Mouse (Mus musculus): ENCODE measurements around the gene Abraxas2. TPM values are rescaled to one million over a fixed set of nuclear protein-coding genes. Genes with fewer than 3 reads are reported as not detected.

Gene Abraxas2
- 17.0 and 18.4 TPM in 2 replicates for polyA plus RNA-seq (2015; fragmentation: Nextera tagmentation; extraction: Ambion mirVana)

DNA sequence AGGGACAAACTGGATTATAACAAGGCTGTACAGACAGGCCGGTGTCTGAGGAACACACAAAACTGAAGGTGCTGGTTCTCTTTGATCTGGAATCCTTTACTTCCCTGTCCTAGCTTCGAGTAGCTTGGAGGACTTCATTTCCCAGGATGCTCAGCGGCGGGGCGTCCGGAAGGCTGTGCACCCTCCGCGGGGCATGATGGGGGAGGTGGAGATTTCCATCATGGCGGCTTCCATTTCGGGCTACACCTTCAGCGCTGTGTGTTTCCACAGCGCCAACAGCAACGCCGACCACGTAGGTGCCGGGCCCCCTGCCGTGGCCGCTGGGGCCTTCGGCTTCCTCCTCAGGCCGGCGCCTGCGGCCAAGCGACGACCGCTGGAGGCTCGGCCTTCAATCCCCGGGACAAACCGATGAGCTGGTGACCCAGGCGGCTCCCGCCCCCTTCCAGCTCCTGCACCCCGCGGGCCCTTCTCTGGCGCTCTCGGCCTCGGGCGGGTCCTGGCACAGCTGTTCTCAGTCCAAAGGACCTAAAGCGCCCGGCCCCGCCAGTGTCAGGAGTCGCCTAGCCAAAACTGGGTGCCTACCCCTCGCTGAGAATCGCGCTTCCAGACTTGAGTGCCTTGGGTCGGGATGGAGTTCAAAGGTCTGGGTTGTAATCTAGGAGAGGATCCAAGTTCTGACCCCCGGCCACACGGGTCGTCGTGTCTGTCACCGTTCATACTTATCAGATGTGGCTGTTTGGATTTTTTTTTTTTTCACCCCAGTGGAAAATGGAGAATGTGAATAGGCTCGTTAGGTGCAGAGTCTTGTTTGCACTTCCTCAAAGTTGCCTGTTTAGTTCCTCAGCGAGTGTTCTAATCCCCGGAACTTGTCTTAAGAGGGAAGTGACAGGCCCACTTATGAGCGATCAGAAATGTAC is at the start of gene Abraxas2:
Gene Abraxas2, plus strand, starts transcription at position 184 of the 917 bp plus-strand sequence.
- H3K4me1 ChIP-seq (replicated peaks) = peaks cover 35% of the 10 kb centered on the region
- under 1% methylated on average over 53 of the region's 53 CpGs for WGBS (ENCODE audit: insufficient replicate concordance)
- DNase-seq (peak; percentile 87), ATAC-seq (ENCODE audit: low read depth) (peak; percentile 95)
- H3K9ac ChIP-seq = peak within 1 kb of the TSS; percentile 87
- peak within 1 kb of the TSS; percentile 83 for H3K4me2 ChIP-seq
- peak within 1 kb of the TSS; percentile 90 for H3K4me3 ChIP-seq (replicated peaks)
- H3K27me3 ChIP-seq = no peaks in the 10 kb centered on the region
- peak within 1 kb of the TSS; percentile 89 for H3K27ac ChIP-seq
- H3K36me3 ChIP-seq = no peaks in the 10 kb centered on the region
- H3K9me3 ChIP-seq (replicated peaks) = no peaks in the 10 kb centered on the region

DNA sequence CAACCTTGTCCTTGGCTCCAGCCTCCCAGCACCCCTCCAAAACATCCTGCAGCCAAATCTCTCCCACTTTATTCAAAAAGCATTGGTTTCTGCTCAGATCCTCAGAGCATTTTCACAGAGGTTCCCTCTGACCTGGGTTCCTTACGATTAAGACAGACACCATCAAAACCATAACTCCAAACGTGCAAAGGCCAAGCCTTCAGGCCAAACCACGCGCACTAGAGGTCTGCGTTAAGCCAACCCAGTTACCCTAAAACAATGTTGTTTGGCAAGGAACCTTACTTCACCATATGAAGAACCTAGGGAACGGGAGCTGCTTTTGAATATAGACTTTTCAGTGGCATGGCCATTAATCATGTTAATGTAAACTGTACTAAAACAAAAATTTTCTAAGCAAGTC is 49.3 kb upstream of the Abraxas2 start:
- WGBS (ENCODE audit: insufficient replicate concordance) = 59% methylated on average over 6 of the region's 6 CpGs
- H3K27me3 ChIP-seq = peaks cover 14% of the 10 kb centered on the region
- H3K27ac ChIP-seq = peak overlapping the region; percentile 81
- H3K36me3 ChIP-seq = no peaks in the 10 kb centered on the region
- peaks cover 93% of the 10 kb centered on the region for H3K4me1 ChIP-seq (replicated peaks)
- H3K4me2 ChIP-seq = peak overlapping the region; percentile 51
- peak overlapping the region; percentile 58; the same call in 1 of the 2 replicates for H3K9ac ChIP-seq
- ATAC-seq (ENCODE audit: low read depth) (no peak), DNase-seq (no peak)
- H3K9me3 ChIP-seq (replicated peaks) = no peaks in the 10 kb centered on the region
- no peak overlapping the region for H3K4me3 ChIP-seq (replicated peaks)

DNA sequence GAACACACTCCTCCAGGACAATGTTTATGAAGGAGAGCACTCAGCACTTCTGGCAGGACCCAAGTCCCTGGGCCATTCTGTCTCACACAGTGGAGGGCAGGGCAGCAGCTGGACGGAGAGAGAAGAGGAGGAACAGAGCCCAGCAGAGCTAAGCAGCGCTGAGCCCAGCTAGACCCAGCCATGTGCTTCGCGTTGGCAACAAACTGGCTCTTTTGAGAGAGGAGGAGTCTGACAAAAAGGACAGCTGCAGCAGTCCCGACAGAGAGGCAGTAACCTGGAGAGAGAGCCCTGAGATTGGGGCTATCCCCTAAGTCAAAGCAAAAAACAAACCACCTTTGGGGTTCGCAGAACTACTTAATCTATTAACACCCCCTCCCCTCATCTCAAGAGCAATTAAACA is 48.7 kb upstream of the Abraxas2 start:
- peak overlapping the region; percentile 44; the same call in 1 of the 2 replicates for H3K9ac ChIP-seq
- 43% methylated on average over 6 of the region's 6 CpGs for WGBS (ENCODE audit: insufficient replicate concordance)
- peaks cover 86% of the 10 kb centered on the region for H3K4me1 ChIP-seq (replicated peaks)
- DNase-seq = no peak
- H3K36me3 ChIP-seq = no peaks in the 10 kb centered on the region
- no peak overlapping the region for H3K4me3 ChIP-seq (replicated peaks)
- no peak for ATAC-seq (ENCODE audit: low read depth)
- peaks cover 14% of the 10 kb centered on the region for H3K27me3 ChIP-seq
- H3K27ac ChIP-seq = peak overlapping the region; percentile 70
- H3K9me3 ChIP-seq (replicated peaks) = no peaks in the 10 kb centered on the region
- no peak overlapping the region for H3K4me2 ChIP-seq

DNA sequence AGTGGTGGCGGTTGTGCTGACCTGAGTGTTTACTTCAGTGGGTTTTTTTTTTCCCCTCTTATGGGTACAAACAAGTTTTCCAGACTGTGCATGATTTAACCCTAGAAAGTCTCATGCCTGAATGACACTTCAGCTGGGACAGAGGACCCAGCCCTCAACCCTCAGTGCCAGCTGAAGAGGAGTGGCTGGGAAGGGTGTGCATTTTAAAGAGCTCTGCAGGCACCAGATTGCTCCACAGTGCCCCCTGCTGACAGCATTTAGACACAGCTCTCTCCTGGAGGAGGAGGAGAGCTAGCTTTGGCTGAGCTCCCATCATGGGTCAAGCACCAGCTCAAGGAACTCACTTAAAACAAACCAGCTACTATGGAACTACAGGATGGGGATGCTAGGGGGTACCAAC is 48.1 kb upstream of the Abraxas2 start:
- Histone ChIP-seq H3K36me3 (no peaks in the 10 kb centered on the region), H3K4me2 (peak overlapping the region; percentile 98), H3K27ac (peak overlapping the region; percentile 70; the same call in 1 of the 2 replicates), H3K4me3 (replicated peaks) (peak overlapping the region; percentile 76), H3K9ac (peak overlapping the region; percentile 82; the same call in 1 of the 2 replicates), H3K27me3 (peaks cover 14% of the 10 kb centered on the region), H3K9me3 (replicated peaks) (no peaks in the 10 kb centered on the region), H3K4me1 (replicated peaks) (peaks cover 81% of the 10 kb centered on the region)
- peak; percentile 75 for ATAC-seq (ENCODE audit: low read depth)
- 81% methylated on average over 1 of the region's 1 CpGs for WGBS (ENCODE audit: insufficient replicate concordance)
- DNase-seq = peak; percentile 79

DNA sequence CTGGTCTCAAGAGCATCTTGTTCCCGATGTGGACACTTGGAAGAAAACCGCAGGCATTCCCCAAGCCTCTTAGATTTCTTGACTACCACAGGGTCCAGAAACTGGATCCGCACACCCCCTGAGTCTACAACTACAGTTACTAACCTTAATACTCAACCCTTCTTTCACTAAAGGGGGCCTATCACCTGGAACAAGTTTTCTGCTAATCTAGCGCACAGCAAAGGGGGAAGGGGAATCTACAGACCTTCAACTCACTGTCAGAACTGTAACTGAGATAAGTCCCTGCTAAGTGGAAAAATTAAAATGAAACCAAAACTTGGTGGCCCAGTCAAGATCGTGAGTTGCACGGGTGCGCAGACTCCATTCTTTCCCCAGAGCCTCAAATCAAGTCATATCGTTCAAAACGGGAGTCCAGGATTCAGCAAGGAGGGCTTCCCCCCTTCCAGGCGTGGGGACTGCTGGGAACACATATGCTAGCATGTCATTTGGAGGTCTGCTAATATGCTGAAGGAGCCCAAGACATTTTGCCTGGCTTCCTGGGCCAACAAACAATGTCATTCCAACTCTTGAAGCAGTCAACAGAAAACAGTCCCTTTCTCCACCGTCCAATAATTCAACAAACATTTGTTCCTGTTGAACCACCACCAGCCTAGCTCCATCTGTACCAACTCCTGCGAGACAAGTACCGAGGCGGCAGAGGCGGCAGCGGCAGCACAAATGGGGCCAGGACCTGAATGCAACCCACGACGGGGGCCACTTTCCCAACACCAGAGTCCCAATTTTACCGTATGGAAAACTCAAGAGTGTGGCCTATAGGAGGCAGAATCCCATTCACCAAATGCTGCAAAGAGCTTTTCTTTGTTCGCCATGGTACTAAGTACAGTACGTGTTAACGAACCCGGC is 47.1 kb upstream of the Abraxas2 start:
- peak; percentile 21; the same call in 1 of the 2 replicates for ATAC-seq (ENCODE audit: low read depth)
- H3K4me1 ChIP-seq (replicated peaks) = peaks cover 70% of the 10 kb centered on the region
- H3K36me3 ChIP-seq = no peaks in the 10 kb centered on the region

DNA sequence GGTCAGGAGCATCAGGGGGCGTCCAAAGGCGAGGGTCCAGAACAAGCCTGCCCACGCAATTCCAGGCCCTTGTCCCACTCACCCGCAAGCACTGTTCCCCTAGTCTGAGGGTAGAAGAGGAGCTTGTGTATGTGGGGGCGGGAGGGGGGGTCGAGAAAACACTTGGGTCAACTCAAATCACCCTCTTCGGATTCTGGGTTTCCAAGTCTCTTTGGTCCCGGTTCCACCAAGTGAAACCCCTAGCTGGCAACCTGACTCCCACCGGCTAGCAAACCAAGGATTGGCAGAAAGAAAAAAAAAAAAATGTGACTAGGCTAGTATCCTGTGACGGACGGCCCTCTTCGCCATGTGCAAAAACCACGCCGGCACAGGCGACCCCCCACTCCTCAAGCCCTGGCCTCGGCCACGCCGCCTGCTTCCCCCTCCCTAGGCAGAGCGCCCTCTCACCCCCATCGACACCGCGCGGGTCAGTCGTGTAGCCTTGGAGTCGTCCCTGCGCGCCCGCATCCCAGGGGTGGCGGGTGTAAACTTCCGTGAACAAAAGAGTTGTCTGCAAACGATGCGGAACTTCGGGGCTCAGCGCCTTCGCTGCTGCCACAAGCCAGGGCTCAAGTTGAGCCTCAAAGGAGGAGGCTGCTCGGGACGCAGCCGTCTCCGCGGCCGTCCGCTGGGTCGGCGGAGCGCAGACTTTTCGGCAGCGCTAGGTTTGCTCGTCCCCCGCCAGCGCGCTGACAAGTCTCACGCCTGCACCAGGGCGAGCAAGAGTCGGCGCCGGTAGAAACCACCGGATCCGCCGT is 46.2 kb upstream of the Abraxas2 start:
- ATAC-seq (ENCODE audit: low read depth) (peak; percentile 39), DNase-seq (peak; percentile 42)
- peak overlapping the region; percentile 82 for H3K27ac ChIP-seq
- peaks cover 62% of the 10 kb centered on the region for H3K4me1 ChIP-seq (replicated peaks)
- H3K36me3 ChIP-seq = no peaks in the 10 kb centered on the region
- peak overlapping the region; percentile 76 for H3K4me3 ChIP-seq (replicated peaks)
- peak overlapping the region; percentile 98 for H3K4me2 ChIP-seq
- under 1% methylated on average over 59 of the region's 59 CpGs for WGBS (ENCODE audit: insufficient replicate concordance)
- no peaks in the 10 kb centered on the region for H3K9me3 ChIP-seq (replicated peaks)
- peak overlapping the region; percentile 82 for H3K9ac ChIP-seq
- peaks cover 14% of the 10 kb centered on the region for H3K27me3 ChIP-seq

More for the DNA sequence above, 47.1 kb upstream of the Abraxas2 start:
- H3K9ac ChIP-seq = peak overlapping the region; percentile 82
- H3K27ac ChIP-seq = peak overlapping the region; percentile 82
- H3K4me2 ChIP-seq = peak overlapping the region; percentile 98
- 4% methylated on average over 23 of the region's 23 CpGs for WGBS (ENCODE audit: insufficient replicate concordance)
- H3K9me3 ChIP-seq (replicated peaks) = no peaks in the 10 kb centered on the region
- peaks cover 14% of the 10 kb centered on the region for H3K27me3 ChIP-seq
- peak overlapping the region; percentile 76 for H3K4me3 ChIP-seq (replicated peaks)
- DNase-seq = no peak

DNA sequence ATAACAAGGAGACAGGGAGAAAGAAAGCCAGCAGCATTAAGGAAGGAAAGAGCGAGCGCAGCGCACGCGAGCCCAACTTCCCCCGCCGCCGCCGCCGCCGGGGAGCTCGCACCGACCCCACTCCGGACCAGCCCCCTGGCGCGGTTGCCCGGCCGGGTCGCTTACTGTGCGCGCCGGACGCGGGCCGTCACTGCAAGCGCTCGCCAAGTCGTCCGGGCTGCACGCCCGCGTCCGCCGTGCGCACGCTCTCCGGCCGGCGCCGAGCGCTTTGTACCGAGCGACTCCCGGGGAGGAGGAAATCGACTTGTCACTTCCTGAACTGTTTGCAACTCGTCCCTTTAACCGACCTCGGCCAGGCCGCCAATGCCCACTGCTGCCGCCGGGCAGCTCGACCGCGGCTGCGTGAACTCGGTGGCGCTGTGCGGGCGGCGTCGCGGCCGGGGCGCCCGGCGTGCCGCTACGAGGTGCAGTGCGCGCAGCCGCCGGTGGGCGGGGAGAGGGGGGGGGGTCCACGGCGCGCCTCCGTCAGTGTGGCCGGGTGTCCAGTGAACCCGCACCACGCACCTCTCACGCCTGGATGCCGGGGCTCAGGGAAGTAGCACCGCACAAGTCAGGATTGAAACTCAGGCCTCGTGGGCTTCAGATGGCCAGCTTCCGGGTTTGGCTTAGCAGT is 45.5 kb upstream of the Abraxas2 start, which contains the start of gene Fam53b:
Gene Fam53b, minus strand, starts transcription at position 471 of the 673 bp plus-strand sequence.
- H3K4me2 ChIP-seq = peak within 1 kb of the TSS; percentile 98
- peaks cover 54% of the 10 kb centered on the region for H3K4me1 ChIP-seq (replicated peaks)
- no peaks in the 10 kb centered on the region for H3K36me3 ChIP-seq
- WGBS (ENCODE audit: insufficient replicate concordance) = under 1% methylated on average over 85 of the region's 85 CpGs
- peak; percentile 50 for ATAC-seq (ENCODE audit: low read depth)
- H3K9me3 ChIP-seq (replicated peaks) = no peaks in the 10 kb centered on the region
- peak within 1 kb of the TSS; percentile 82 for H3K9ac ChIP-seq
- H3K27ac ChIP-seq = peak within 1 kb of the TSS; percentile 82
- H3K4me3 ChIP-seq (replicated peaks) = peak within 1 kb of the TSS; percentile 76
- peaks cover 14% of the 10 kb centered on the region for H3K27me3 ChIP-seq
- DNase-seq = no peak

DNA sequence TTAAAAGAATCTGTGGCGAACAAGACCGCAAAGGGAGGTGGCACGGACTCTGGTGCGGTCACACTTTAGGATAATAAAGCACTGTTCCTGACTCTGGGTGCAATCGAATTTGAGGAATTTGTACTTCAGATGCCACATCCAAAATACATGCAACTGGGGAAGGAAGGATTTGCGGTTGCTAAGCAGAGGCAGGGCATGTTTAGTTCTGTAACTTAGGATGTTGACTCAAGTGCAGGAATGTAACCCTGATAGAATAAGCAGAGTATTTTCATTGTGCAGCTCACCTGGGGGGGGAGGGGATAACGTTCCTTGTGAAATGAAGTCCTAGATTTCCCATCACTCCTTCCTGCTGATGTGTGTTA is 45.0 kb upstream of the Abraxas2 start:
- DNase-seq (no peak), ATAC-seq (ENCODE audit: low read depth) (no peak)
- H3K27ac ChIP-seq = no peak overlapping the region
- H3K4me3 ChIP-seq (replicated peaks) = peak overlapping the region; percentile 76
- no peaks in the 10 kb centered on the region for H3K36me3 ChIP-seq
- peak overlapping the region; percentile 98 for H3K4me2 ChIP-seq
- peaks cover 14% of the 10 kb centered on the region for H3K27me3 ChIP-seq
- peak overlapping the region; percentile 82 for H3K9ac ChIP-seq
- no peaks in the 10 kb centered on the region for H3K9me3 ChIP-seq (replicated peaks)
- peaks cover 49% of the 10 kb centered on the region for H3K4me1 ChIP-seq (replicated peaks)
- 3% methylated on average over 7 of the region's 7 CpGs for WGBS (ENCODE audit: insufficient replicate concordance)

DNA sequence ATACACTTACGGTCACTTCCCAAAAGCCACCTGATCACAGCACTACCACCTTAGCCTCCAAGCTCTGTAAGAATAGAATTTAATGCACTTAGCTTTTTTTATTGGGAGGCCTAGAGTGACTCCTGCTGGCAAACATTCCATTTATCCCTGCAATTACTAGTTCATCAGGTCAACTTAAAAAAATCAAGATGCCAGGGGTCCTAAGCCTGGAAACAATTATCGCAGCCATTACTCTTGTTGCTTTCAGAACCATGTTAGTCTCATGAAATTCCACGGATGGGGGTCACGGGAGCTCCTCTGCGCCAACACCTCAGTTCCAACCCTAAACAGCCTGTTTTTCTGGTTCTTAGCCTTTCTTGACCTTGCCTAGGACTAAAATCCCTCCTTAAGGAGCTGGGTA is 43.9 kb upstream of the Abraxas2 start:
- Histone ChIP-seq H3K4me1 (replicated peaks) (peaks cover 39% of the 10 kb centered on the region), H3K9ac (no peak overlapping the region), H3K4me2 (no peak overlapping the region), H3K4me3 (replicated peaks) (no peak overlapping the region), H3K27me3 (peaks cover 14% of the 10 kb centered on the region), H3K36me3 (no peaks in the 10 kb centered on the region), H3K27ac (no peak overlapping the region), H3K9me3 (replicated peaks) (no peaks in the 10 kb centered on the region)
- WGBS (ENCODE audit: insufficient replicate concordance) = 83% methylated on average over 5 of the region's 5 CpGs
- DNase-seq (no peak), ATAC-seq (ENCODE audit: low read depth) (no peak)

DNA sequence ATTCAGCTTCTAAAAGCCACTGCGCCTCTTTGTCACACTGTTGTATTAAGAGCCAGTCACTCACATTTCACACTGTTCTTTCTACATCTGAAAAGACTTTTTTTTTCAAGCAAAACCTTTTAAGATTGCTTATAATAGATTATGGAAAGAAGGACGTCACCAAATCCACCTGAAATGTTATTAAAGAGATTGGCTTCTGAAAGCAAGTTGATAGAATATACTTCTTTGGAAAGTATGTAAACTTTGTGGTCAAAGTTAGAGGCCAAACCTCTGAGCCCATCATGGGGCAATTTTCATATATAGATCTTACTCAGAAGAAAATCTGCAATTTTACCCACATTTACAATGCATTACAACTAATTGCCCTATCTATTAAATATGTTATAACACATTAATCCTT is 42.5 kb upstream of the Abraxas2 start:
- Histone ChIP-seq H3K4me2 (no peak overlapping the region), H3K36me3 (no peaks in the 10 kb centered on the region), H3K27ac (no peak overlapping the region), H3K9me3 (replicated peaks) (no peaks in the 10 kb centered on the region), H3K27me3 (peaks cover 14% of the 10 kb centered on the region), H3K4me3 (replicated peaks) (no peak overlapping the region), H3K9ac (no peak overlapping the region), H3K4me1 (replicated peaks) (peaks cover 25% of the 10 kb centered on the region)
- ATAC-seq (ENCODE audit: low read depth) (no peak), DNase-seq (no peak)
- 71% methylated on average over 2 of the region's 2 CpGs for WGBS (ENCODE audit: insufficient replicate concordance)

Measured in liver, embryonic 13.5 days (tissue).